Mouse (Mus musculus) left cerebral cortex, postnatal 36 days (tissue): ENCODE results near the gene Trappc10. TPM values are rescaled to one million over a fixed set of nuclear protein-coding genes. Genes with fewer than 3 reads are reported as not detected.

Source experiments
- DNase-seq, 2 experiments: peaks; one replicate each; pipeline ENCODE4 v3.0.0; 2021 to 2022; ENCODE audit warnings: low spot score in 2 of 2, mixed read lengths in 1 of 2
- intact Hi-C: fragments of 180-260 bp; cut with DNase I; formaldehyde crosslinking; loops from one replicate; pipeline ENCODE4 v1.15.1; 2025
- total RNA-seq, 2 experiments: library from RNA; stranded (reverse); gene quantifications; 2 replicates each; pipeline ENCODE4 v1.2.3; 2021

Trappc10 gene
- total RNA-seq, 2 experiments from 2014 or later: 82.3 to 89.2 TPM

GRCm38 (mm10) chr10:78139572-78140250, 104.7 kb downstream of the Trappc10 start:
- intact Hi-C loops: no loop called here
- no peak for DNase-seq

GRCm38 (mm10) chr10:78138812-78139523, 105.5 kb downstream of the Trappc10 start:
- intact Hi-C loops: no loop called here

GRCm38 (mm10) chr10:78137191-78137590, 107.2 kb downstream of the Trappc10 start:
- no peak for DNase-seq
- intact Hi-C loops: no loop called here

More at GRCm38 (mm10) chr10:78138812-78139523, 105.5 kb downstream of the Trappc10 start:
- DNase-seq: no peak

Other genes starting within 250 kb of the Trappc10 start
- 100 to 1,000 TPM; 149 to 153 TPM for gene Pfkl, start 234.6 kb downstream of the Trappc10 start, total RNA-seq
- gene Dnmt3l, start 202.7 kb downstream of the Trappc10 start, total RNA-seq: not detected
- under 1 TPM in 1 of 2 experiments, not detected in 1; 0.25 TPM for gene Aire, start 201.0 kb downstream of the Trappc10 start, total RNA-seq
- 1 to 10 TPM; 1.9 to 2.2 TPM for gene Icosl, start 175.3 kb downstream of the Trappc10 start, total RNA-seq
- gene D10Jhu81e, start 74.9 kb downstream of the Trappc10 start, total RNA-seq: 100 to 1,000 TPM; 108 to 123 TPM
- gene Pwp2, start 59.5 kb downstream of the Trappc10 start, total RNA-seq: 10 to 100 TPM; 18.9 TPM
- 100 to 1,000 TPM; 269 to 279 TPM for gene Agpat3, start 107.8 kb upstream of the Trappc10 start, total RNA-seq
- 100 to 1,000 TPM; 348 to 358 TPM for gene Rrp1, start 168.4 kb upstream of the Trappc10 start, total RNA-seq
- gene Cstb, start 181.0 kb upstream of the Trappc10 start, total RNA-seq: 10 to 100 TPM; 35.4 to 42.4 TPM
- 100 to 1,000 TPM; 114 to 120 TPM for gene Pdxk, start 220.3 kb upstream of the Trappc10 start, total RNA-seq